Mouse (Mus musculus): ENCODE measurements around the gene Scgb1c1. TPM values are rescaled to one million over a fixed set of nuclear protein-coding genes. Genes with fewer than 3 reads are reported as not detected.

The Scgb1c1 gene
- total and polyA plus RNA-seq, 3 experiments: 22.6 to 56.6 (median 27.5) TPM

- intact Hi-C loops (cut with DNase I): loop anchor here (5.0 kb wide), 1 partner anchor 314 kb away; the partner anchor contains the start of gene Rnh1
Measured at GRCm38 (mm10) chr7:140858746-140859145, 13.4 kb downstream of the Scgb1c1 start.

GRCm38 (mm10) chr7:140859997-140860396 lies 14.7 kb downstream of the Scgb1c1 start:
- H3K27ac ChIP-seq: no peak overlapping the region
- 80% methylated on average over 6 of the region's 6 CpGs for WGBS
- no peaks in the 10 kb centered on the region for H3K36me3 ChIP-seq (ENCODE audit: control insufficient read depth, insufficient read depth, low read length)
- TF ChIP-seq POLR2A (IDR thresholded peaks at IDR 0.05; ENCODE audit: insufficient read depth, low read depth, low read length): no peak
- no peak for TF ChIP-seq CTCF (IDR thresholded peaks at IDR 0.05)
- TF ChIP-seq EP300 (IDR thresholded peaks at IDR 0.05; ENCODE audit: insufficient read depth, low read depth, low read length): no peak
- H3K9ac ChIP-seq (ENCODE audit: low read depth, low read length): no peak overlapping the region
- DNase-seq: no peak
- H3K4me1 ChIP-seq (ENCODE audit: control insufficient read depth, insufficient read depth, low read length): peaks cover 7% of the 10 kb centered on the region
- intact Hi-C loops (cut with DNase I): loop anchor here (5.0 kb wide), 1 partner anchor 312 kb away; the partner anchor contains the start of gene Rnh1
- no peaks in the 10 kb centered on the region; the same call in 1 of the 2 replicates for H3K79me2 ChIP-seq (replicated peaks; ENCODE audit: control insufficient read depth, insufficient read depth, low read length)
- no peak overlapping the region for H3K4me3 ChIP-seq
- no peaks in the 10 kb centered on the region for H3K27me3 ChIP-seq (ENCODE audit: control insufficient read depth, insufficient read depth, low read length)

More at GRCm38 (mm10) chr7:140858746-140859145, 13.4 kb downstream of the Scgb1c1 start:
- Histone ChIP-seq H3K36me3 (ENCODE audit: control insufficient read depth, insufficient read depth, low read length) (no peaks in the 10 kb centered on the region), H3K4me3 (no peak overlapping the region), H3K27ac (no peak overlapping the region), H3K27me3 (ENCODE audit: control insufficient read depth, insufficient read depth, low read length) (no peaks in the 10 kb centered on the region), H3K9ac (ENCODE audit: low read depth, low read length) (no peak overlapping the region), H3K4me1 (ENCODE audit: control insufficient read depth, insufficient read depth, low read length) (peaks cover 8% of the 10 kb centered on the region), H3K79me2 (replicated peaks; ENCODE audit: control insufficient read depth, insufficient read depth, low read length) (no peaks in the 10 kb centered on the region; the same call in 1 of the 2 replicates)
- no peak for DNase-seq
- no peak for TF ChIP-seq POLR2A (IDR thresholded peaks at IDR 0.05; ENCODE audit: insufficient read depth, low read depth, low read length)
- TF ChIP-seq EP300 (IDR thresholded peaks at IDR 0.05; ENCODE audit: insufficient read depth, low read depth, low read length): no peak
- TF ChIP-seq CTCF (IDR thresholded peaks at IDR 0.05): no peak
- WGBS: 94% methylated on average over 8 of the region's 8 CpGs

GRCm38 (mm10) chr7:140860728-140861127 lies 15.4 kb downstream of the Scgb1c1 start:
- H3K79me2 ChIP-seq (replicated peaks; ENCODE audit: control insufficient read depth, insufficient read depth, low read length): no peaks in the 10 kb centered on the region; the same call in 1 of the 2 replicates
- no peaks in the 10 kb centered on the region for H3K36me3 ChIP-seq (ENCODE audit: control insufficient read depth, insufficient read depth, low read length)
- peaks cover 5% of the 10 kb centered on the region for H3K4me1 ChIP-seq (ENCODE audit: control insufficient read depth, insufficient read depth, low read length)
- no peak overlapping the region for H3K9ac ChIP-seq (ENCODE audit: low read depth, low read length)
- 87% methylated on average over 5 of the region's 5 CpGs for WGBS
- DNase-seq: peak in 1 of 2 experiments; percentile 14
- intact Hi-C loops (cut with DNase I): no loop called here
- TF ChIP-seq CTCF (IDR thresholded peaks at IDR 0.05) (no peak), POLR2A (IDR thresholded peaks at IDR 0.05; ENCODE audit: insufficient read depth, low read depth, low read length) (no peak), EP300 (IDR thresholded peaks at IDR 0.05; ENCODE audit: insufficient read depth, low read depth, low read length) (no peak)
- no peak overlapping the region for H3K27ac ChIP-seq
- no peaks in the 10 kb centered on the region for H3K27me3 ChIP-seq (ENCODE audit: control insufficient read depth, insufficient read depth, low read length)
- H3K4me3 ChIP-seq: no peak overlapping the region

- Histone ChIP-seq H3K79me2 (replicated peaks; ENCODE audit: control insufficient read depth, insufficient read depth, low read length) (no peaks in the 10 kb centered on the region), H3K4me3 (no peak overlapping the region), H3K27me3 (ENCODE audit: control insufficient read depth, insufficient read depth, low read length) (no peaks in the 10 kb centered on the region), H3K36me3 (ENCODE audit: control insufficient read depth, insufficient read depth, low read length) (no peaks in the 10 kb centered on the region), H3K4me1 (ENCODE audit: control insufficient read depth, insufficient read depth, low read length) (no peaks in the 10 kb centered on the region), H3K27ac (no peak overlapping the region), H3K9ac (ENCODE audit: low read depth, low read length) (no peak overlapping the region)
- intact Hi-C loops (cut with DNase I): no loop called here
- no peak for TF ChIP-seq CTCF (IDR thresholded peaks at IDR 0.05)
- no peak for TF ChIP-seq POLR2A (IDR thresholded peaks at IDR 0.05; ENCODE audit: insufficient read depth, low read depth, low read length)
- TF ChIP-seq EP300 (IDR thresholded peaks at IDR 0.05; ENCODE audit: insufficient read depth, low read depth, low read length): no peak
- peak in 1 of 2 experiments; percentile 15 for DNase-seq
- 86% methylated on average over 12 of the region's 12 CpGs for WGBS
Measured at GRCm38 (mm10) chr7:140864761-140865160, 19.4 kb downstream of the Scgb1c1 start.

GRCm38 (mm10) chr7:140874224-140874623 lies 28.9 kb downstream of the Scgb1c1 start:
- Histone ChIP-seq H3K36me3 (ENCODE audit: control insufficient read depth, insufficient read depth, low read length) (no peaks in the 10 kb centered on the region), H3K9ac (ENCODE audit: low read depth, low read length) (no peak overlapping the region), H3K79me2 (replicated peaks; ENCODE audit: control insufficient read depth, insufficient read depth, low read length) (no peaks in the 10 kb centered on the region), H3K27me3 (ENCODE audit: control insufficient read depth, insufficient read depth, low read length) (no peaks in the 10 kb centered on the region), H3K4me1 (ENCODE audit: control insufficient read depth, insufficient read depth, low read length) (no peaks in the 10 kb centered on the region), H3K4me3 (no peak overlapping the region), H3K27ac (no peak overlapping the region)
- intact Hi-C loops (cut with DNase I): no loop called here
- TF ChIP-seq POLR2A (IDR thresholded peaks at IDR 0.05; ENCODE audit: insufficient read depth, low read depth, low read length): no peak
- no peak for TF ChIP-seq EP300 (IDR thresholded peaks at IDR 0.05; ENCODE audit: insufficient read depth, low read depth, low read length)
- no peak for TF ChIP-seq CTCF (IDR thresholded peaks at IDR 0.05)
- WGBS: 79% methylated on average over 4 of the region's 4 CpGs
- no peak for DNase-seq

- WGBS: 78% methylated on average over 6 of the region's 6 CpGs
- Histone ChIP-seq H3K4me3 (no peak overlapping the region), H3K36me3 (ENCODE audit: control insufficient read depth, insufficient read depth, low read length) (no peaks in the 10 kb centered on the region), H3K9ac (ENCODE audit: low read depth, low read length) (no peak overlapping the region), H3K27me3 (ENCODE audit: control insufficient read depth, insufficient read depth, low read length) (no peaks in the 10 kb centered on the region), H3K4me1 (ENCODE audit: control insufficient read depth, insufficient read depth, low read length) (peaks cover 2% of the 10 kb centered on the region; the same call in 1 of the 2 replicates), H3K27ac (no peak overlapping the region), H3K79me2 (replicated peaks; ENCODE audit: control insufficient read depth, insufficient read depth, low read length) (no peaks in the 10 kb centered on the region)
- TF ChIP-seq POLR2A (IDR thresholded peaks at IDR 0.05; ENCODE audit: insufficient read depth, low read depth, low read length) (no peak), CTCF (IDR thresholded peaks at IDR 0.05) (no peak), EP300 (IDR thresholded peaks at IDR 0.05; ENCODE audit: insufficient read depth, low read depth, low read length) (no peak)
- intact Hi-C loops (cut with DNase I): no loop called here
- DNase-seq: peak in 1 of 2 experiments; percentile 15
Measured at GRCm38 (mm10) chr7:140877364-140877763, 32.0 kb downstream of the Scgb1c1 start.

All from heart, adult 2 months (tissue).